Mouse (Mus musculus) intestine, embryonic 14.5 days (tissue): ENCODE data around the gene L2hgdh. TPM values are rescaled to one million over a fixed set of nuclear protein-coding genes. Genes with fewer than 3 reads are reported as not detected.

ENCODE experiments used
- ATAC-seq: fragments of 200-750 bp; cut with Nextera tagmentation; replicated peaks from 2 replicates; pipeline ENCODE4 v1.8.0; 2017; ENCODE audit warnings: low read depth, moderate number of reproducible peaks, moderate TSS enrichment, moderate library complexity; ENCODE audit not compliant: low FRiP score, low TSS enrichment
- DNase-seq: peaks from one replicate; pipeline ENCODE4 v3.0.0-alpha.2; 2018; ENCODE audit warnings: low spot score
- H3K27ac ChIP-seq: fragments of 300-500 bp; sonication (generic); 2 replicates; pipeline ENCODE4 v1.5.1; 2014; ENCODE audit warnings: low read depth, mild to moderate bottlenecking, control low read depth
- H3K27me3 ChIP-seq: fragments of 300-500 bp; sonication (generic); replicated peaks from 2 replicates; pipeline ENCODE4 v1.6.1; 2014; ENCODE audit warnings: low read length, control low read depth; ENCODE audit not compliant: control insufficient read depth, insufficient read depth
- H3K36me3 ChIP-seq: fragments of 300-500 bp; sonication (generic); 2 replicates; pipeline ENCODE4 v1.6.1; 2014; ENCODE audit warnings: low read length, control low read depth; ENCODE audit not compliant: control insufficient read depth, insufficient read depth
- H3K4me1 ChIP-seq: fragments of 300-500 bp; sonication (generic); replicated peaks from 2 replicates; pipeline ENCODE4 v1.6.1; 2014; ENCODE audit warnings: low read length, control low read depth, mixed read lengths; ENCODE audit not compliant: control insufficient read depth, insufficient read depth
- H3K4me2 ChIP-seq: fragments of 300-500 bp; sonication (generic); 2 replicates; pipeline ENCODE4 v1.6.1; 2014; ENCODE audit warnings: low read length
- H3K4me3 ChIP-seq: fragments of 300-500 bp; sonication (generic); 2 replicates; pipeline ENCODE4 v1.5.1; 2014; ENCODE audit warnings: low read depth, low read length, control low read depth, mixed read lengths
- H3K9ac ChIP-seq: fragments of 300-500 bp; sonication (generic); 2 replicates; pipeline ENCODE4 v1.6.1; 2014; ENCODE audit warnings: mild to moderate bottlenecking, low read length
- H3K9me3 ChIP-seq: fragments of 300-500 bp; sonication (generic); 2 replicates; pipeline ENCODE4 v1.6.1; 2016; ENCODE audit warnings: low read length, control low read depth; ENCODE audit not compliant: control insufficient read depth
- WGBS: fragments of 180-500 bp; shearing (Covaris S2); extraction: QIAGEN DNeasy Blood & Tissue Kit; methylation state at CpG from one replicate; pipeline ENCODE4 v1.1.7; 2014; 5-methylcytosine and 5-hydroxymethylcytosine counted together
- polyA plus RNA-seq: library from polyadenylated mRNA; unstranded; fragments of >200 nt; fragmentation: Nextera tagmentation; extraction: Ambion mirVana; gene quantifications from 2 replicates; pipeline ENCODE4 v1.2.1, GENCODE M21; 2014

L2hgdh gene
- polyA plus RNA-seq, 1 experiment from 2014 or later, result 19.3 TPM

GRCm38 (mm10) chr12:69704799-69705458 lies 19.7 kb downstream of the L2hgdh start:
- H3K27ac ChIP-seq, result no peak overlapping the region
- H3K9me3 ChIP-seq, result no peaks in the 10 kb centered on the region
- ATAC-seq (peak; percentile 77), DNase-seq (no peak)
- peaks cover 15% of the 10 kb centered on the region; the same call in 1 of the 2 replicates for H3K36me3 ChIP-seq
- H3K4me1 ChIP-seq, result no peaks in the 10 kb centered on the region
- no peak overlapping the region for H3K4me3 ChIP-seq
- no peak overlapping the region for H3K9ac ChIP-seq
- no peak overlapping the region for H3K4me2 ChIP-seq
- no peaks in the 10 kb centered on the region for H3K27me3 ChIP-seq
- whole genome bisulfite sequencing, result 77% methylated on average over 11 of the region's 11 CpGs

- Histone ChIP-seq H3K4me3 (no peak overlapping the region), H3K27me3 (no peaks in the 10 kb centered on the region), H3K9me3 (no peaks in the 10 kb centered on the region), H3K27ac (no peak overlapping the region), H3K4me1 (no peaks in the 10 kb centered on the region), H3K4me2 (no peak overlapping the region), H3K9ac (no peak overlapping the region), H3K36me3 (peaks cover 20% of the 10 kb centered on the region; the same call in 1 of the 2 replicates)
- ATAC-seq (no peak), DNase-seq (no peak)
- 89% methylated on average over 6 of the region's 6 CpGs for WGBS
These were observed 26.3 kb downstream of the L2hgdh start for GRCm38 (mm10) chr12:69698352-69698751.

- Histone ChIP-seq H3K4me1 (no peaks in the 10 kb centered on the region), H3K9ac (no peak overlapping the region), H3K4me3 (no peak overlapping the region), H3K27me3 (no peaks in the 10 kb centered on the region), H3K4me2 (no peak overlapping the region), H3K9me3 (no peaks in the 10 kb centered on the region), H3K36me3 (peaks cover 15% of the 10 kb centered on the region; the same call in 1 of the 2 replicates), H3K27ac (no peak overlapping the region)
- DNase-seq (no peak), ATAC-seq (no peak)
- WGBS, result 75% methylated on average over 5 of the region's 5 CpGs
These were observed 27.9 kb downstream of the L2hgdh start for GRCm38 (mm10) chr12:69696746-69697145.

- no peak overlapping the region for H3K4me3 ChIP-seq
- H3K9me3 ChIP-seq, result no peaks in the 10 kb centered on the region
- DNase-seq, result no peak
- 86% methylated on average over 17 of the region's 17 CpGs for WGBS
- no peak for ATAC-seq
- no peak overlapping the region for H3K27ac ChIP-seq
- 0 out of 2 replicates have a peak, but pooled peaks cover 3% of the 10 kb centered on the region for H3K4me1 ChIP-seq
- H3K36me3 ChIP-seq, result 0 out of 2 replicates have a peak, but pooled peaks cover under 1% of the 10 kb centered on the region
- no peak overlapping the region for H3K9ac ChIP-seq
- H3K4me2 ChIP-seq, result no peak overlapping the region
- no peaks in the 10 kb centered on the region for H3K27me3 ChIP-seq
These were observed 31.2 kb downstream of the L2hgdh start for GRCm38 (mm10) chr12:69693471-69693870.

- Histone ChIP-seq H3K27ac (no peak overlapping the region), H3K4me3 (no peak overlapping the region), H3K4me1 (0 out of 2 replicates have a peak, but pooled peaks cover 3% of the 10 kb centered on the region), H3K36me3 (no peaks in the 10 kb centered on the region), H3K4me2 (no peak overlapping the region), H3K9ac (no peak overlapping the region), H3K9me3 (no peaks in the 10 kb centered on the region), H3K27me3 (no peaks in the 10 kb centered on the region)
- no peak for ATAC-seq
- no peak for DNase-seq
- WGBS, result 89% methylated on average over 4 of the region's 4 CpGs
These were observed 34.0 kb downstream of the L2hgdh start for GRCm38 (mm10) chr12:69690714-69691113.

GRCm38 (mm10) chr12:69689094-69689493 lies 35.6 kb downstream of the L2hgdh start:
- 0 out of 2 replicates have a peak, but pooled peaks cover 3% of the 10 kb centered on the region for H3K4me1 ChIP-seq
- ATAC-seq (no peak), DNase-seq (no peak)
- H3K9me3 ChIP-seq, result no peaks in the 10 kb centered on the region
- no peaks in the 10 kb centered on the region for H3K36me3 ChIP-seq
- H3K27ac ChIP-seq, result 0 out of 2 replicates have a peak overlapping the region, but pooled peaks have one; percentile 9
- H3K27me3 ChIP-seq, result no peaks in the 10 kb centered on the region
- H3K4me3 ChIP-seq, result no peak overlapping the region
- H3K9ac ChIP-seq, result no peak overlapping the region
- no peak overlapping the region for H3K4me2 ChIP-seq

- no peaks in the 10 kb centered on the region for H3K27me3 ChIP-seq
- no peak overlapping the region for H3K9ac ChIP-seq
- no peaks in the 10 kb centered on the region for H3K9me3 ChIP-seq
- 43% methylated on average over 2 of the region's 2 CpGs for WGBS
- no peaks in the 10 kb centered on the region for H3K36me3 ChIP-seq
- no peak overlapping the region for H3K27ac ChIP-seq
- no peak overlapping the region for H3K4me2 ChIP-seq
- no peak overlapping the region for H3K4me3 ChIP-seq
- ATAC-seq (no peak), DNase-seq (no peak)
- H3K4me1 ChIP-seq, result 0 out of 2 replicates have a peak, but pooled peaks cover 3% of the 10 kb centered on the region
These were observed 36.3 kb downstream of the L2hgdh start for GRCm38 (mm10) chr12:69688368-69688767.

- DNase-seq (no peak), ATAC-seq (no peak)
- WGBS, result 61% methylated on average over 10 of the region's 10 CpGs
- no peak overlapping the region; the same call in 1 of the 2 replicates for H3K4me2 ChIP-seq
- no peak overlapping the region for H3K27ac ChIP-seq
- peaks cover 11% of the 10 kb centered on the region for H3K4me1 ChIP-seq
- no peaks in the 10 kb centered on the region for H3K9me3 ChIP-seq
- no peak overlapping the region for H3K4me3 ChIP-seq
- H3K9ac ChIP-seq, result no peak overlapping the region
- H3K27me3 ChIP-seq, result no peaks in the 10 kb centered on the region
- no peaks in the 10 kb centered on the region for H3K36me3 ChIP-seq
These were observed 41.1 kb downstream of the L2hgdh start for GRCm38 (mm10) chr12:69683537-69683936.
